8 mouse cellular contexts compared by ENCODE assay signal in the genomic region with DNA sequence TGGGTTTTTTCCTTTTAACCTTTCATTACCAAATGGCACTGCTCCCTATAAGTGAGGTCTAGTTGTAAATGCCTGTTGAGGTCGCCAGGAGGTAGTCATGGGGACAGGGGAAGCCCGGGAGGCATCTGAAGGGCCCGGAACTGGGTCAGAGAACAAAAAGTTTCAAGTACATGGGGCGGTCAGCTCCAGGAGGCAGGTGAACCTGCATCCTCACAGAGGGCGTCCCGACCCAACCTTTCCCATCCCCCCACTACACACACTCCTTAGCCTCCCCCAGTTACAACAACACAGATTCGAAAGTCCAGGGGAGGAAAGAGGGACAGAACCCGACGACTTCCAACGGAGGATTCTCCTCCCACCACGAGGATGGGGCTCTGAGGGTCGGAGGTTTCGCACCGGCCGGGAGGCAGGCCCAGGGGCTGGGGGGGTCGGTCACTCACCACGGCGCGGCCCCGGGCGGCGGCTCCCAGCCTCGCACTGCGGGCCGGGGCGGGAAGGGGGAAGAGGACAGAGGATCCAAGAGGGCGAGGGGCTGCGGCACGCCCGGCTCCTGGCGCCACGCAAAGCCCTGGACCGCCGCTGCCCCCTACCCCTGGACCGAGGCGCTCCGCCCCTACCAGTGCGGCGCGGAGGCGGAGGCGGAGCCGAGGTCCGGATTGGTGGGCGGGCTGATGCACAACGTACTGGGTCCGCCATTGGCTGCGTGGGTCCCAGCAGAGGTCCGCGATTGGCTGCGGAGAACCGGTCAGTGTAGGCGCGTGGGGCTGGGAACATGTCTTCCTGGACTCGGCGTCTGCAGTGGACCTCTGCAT. TPM values are rescaled to one million over a fixed set of nuclear protein-coding genes. Genes with fewer than 3 reads are reported as not detected.
DNase-seq lines count a peak whose midpoint lies in the region; ATAC-seq and TF ChIP-seq lines count a peak whose summit lies in the region.

No protein-coding gene starts in this region.

- peak; percentile 90 for ATAC-seq in CD4-positive, CD25-positive, alpha-beta regulatory T cell, adult 4 months
- peak; percentile 99 for ATAC-seq in heart, embryonic 14.5 days (ENCODE audit: insufficient number of reproducible peaks, insufficient read depth, low FRiP score, low read depth)
- peak; percentile 99 for ATAC-seq in liver, embryonic 11.5 days (replicated peaks; ENCODE audit: low FRiP score)

- no peaks in the 10 kb centered on the region for H3K9me3 ChIP-seq in heart, embryonic 14.5 days (ENCODE audit: control insufficient read depth, low read length)
- no peaks in the 10 kb centered on the region for H3K9me3 ChIP-seq in liver, embryonic 11.5 days (ENCODE audit: control insufficient read depth, low read length)

- TF ChIP-seq POLR2A in myocyte (IDR thresholded peaks at IDR 0.05; ENCODE audit: insufficient read length, low read depth): peak; percentile 81

- no peaks in the 10 kb centered on the region for H3K36me3 ChIP-seq in heart, embryonic 14.5 days (ENCODE audit: control insufficient read depth, insufficient read depth, low read length)
- H3K36me3 ChIP-seq in liver, embryonic 11.5 days (ENCODE audit: control insufficient read depth, insufficient read depth, low read length): no peaks in the 10 kb centered on the region; the same call in 1 of the 2 replicates
- H3K36me3 ChIP-seq in myocyte (ENCODE audit: control insufficient read depth, insufficient read depth): no peaks in the 10 kb centered on the region

- peak overlapping the region; percentile 43 for H3ac ChIP-seq in myocyte (ENCODE audit: control insufficient read depth, insufficient read length)

- H3K4me3 ChIP-seq in heart, embryonic 14.5 days (ENCODE audit: control insufficient read depth in 1 of 2, insufficient read depth in 1 of 2, low read depth in 1 of 2, low read length in 2 of 2): peak overlapping the region; percentile 92 to 97
- H3K4me3 ChIP-seq in liver, embryonic 11.5 days (ENCODE audit: low read depth, low read length): peak overlapping the region; percentile 77
- H3K4me3 ChIP-seq in myocyte: peak overlapping the region; percentile 53

- no peaks in the 10 kb centered on the region for H3K79me2 ChIP-seq in myocyte (ENCODE audit: control insufficient read depth, insufficient read depth)

- peak overlapping the region; percentile 95 for H3K9ac ChIP-seq in heart, embryonic 14.5 days (ENCODE audit: low read length)
- peak overlapping the region; percentile 86 for H3K9ac ChIP-seq in liver, embryonic 11.5 days (ENCODE audit: low read depth, low read length)

- no peaks in the 10 kb centered on the region for H3K27me3 ChIP-seq in heart, embryonic 14.5 days (ENCODE audit: control insufficient read depth, insufficient read depth, low read length)
- no peaks in the 10 kb centered on the region for H3K27me3 ChIP-seq in liver, embryonic 11.5 days (replicated peaks; ENCODE audit: control insufficient read depth, insufficient read depth, low read length)
- H3K27me3 ChIP-seq in myocyte (ENCODE audit: control insufficient read depth, insufficient read depth, insufficient read length): no peaks in the 10 kb centered on the region

- peak; percentile 81 for DNase-seq in c-Kit-positive CD71-negative TER-119-negative erythroid progenitor cells, embryonic 14.5 days (ENCODE audit: low read depth)
- DNase-seq in fibroblast of lung, adult 2 months (ENCODE audit: low read depth): peak; percentile 76
- DNase-seq in kidney, postnatal 10 days: peak; percentile 97
- peak; percentile 89 for DNase-seq in liver, embryonic 11.5 days (ENCODE audit: low spot score)
- DNase-seq in spleen, postnatal 4 days (ENCODE audit: low spot score in 2 of 2): peak; percentile 88 to 93

- peak overlapping the region; percentile 62 to 64 for H3K27ac ChIP-seq in heart, embryonic 14.5 days (replicated peaks in 1 of 2; ENCODE audit: control insufficient read depth in 1 of 2, insufficient read depth in 1 of 2, low read depth in 2 of 2, low read length in 2 of 2)
- 0 out of 2 replicates have a peak overlapping the region, but pooled peaks have one; percentile 41 for H3K27ac ChIP-seq in liver, embryonic 11.5 days (ENCODE audit: low read depth, low read length)

- peak overlapping the region; percentile 78 for H3K4me2 ChIP-seq in heart, embryonic 14.5 days (ENCODE audit: low read length)
- peak overlapping the region; percentile 89 for H3K4me2 ChIP-seq in liver, embryonic 11.5 days
- peak overlapping the region; percentile 99 for H3K4me2 ChIP-seq in myocyte (ENCODE audit: low read depth)

- peaks cover 2 to 5% of the 10 kb centered on the region in 2 experiments; a peak in 2 of 4 replicates for H3K4me1 ChIP-seq in heart, embryonic 14.5 days (ENCODE audit: control insufficient read depth in 2 of 2, insufficient read depth in 2 of 2, low read length in 2 of 2)
- no peaks in the 10 kb centered on the region; the same call in 1 of the 2 replicates for H3K4me1 ChIP-seq in liver, embryonic 11.5 days (replicated peaks; ENCODE audit: control insufficient read depth, insufficient read depth, low read length)

- under 1% methylated on average over 56 of the region's 56 CpGs for WGBS in heart, embryonic 14.5 days
- under 1% methylated on average over 55 of the region's 56 CpGs for WGBS in liver, embryonic 11.5 days

TF ChIP-seq in myocyte, 11 proteins besides CTCF, POLR2A, EP300 and RAD21:
- TF ChIP-seq MAX (IDR thresholded peaks at IDR 0.05; ENCODE audit: low read depth) (no peak), MYOD1 (IDR thresholded peaks at IDR 0.05; ENCODE audit: control insufficient read depth in 1 of 3, insufficient read length in 2 of 3, low read depth in 2 of 3) (no peak), REST (IDR thresholded peaks at IDR 0.05; ENCODE audit: insufficient read depth, insufficient read length) (no peak), TCF3 (IDR thresholded peaks at IDR 0.05; ENCODE audit: insufficient read length, low read depth) (no peak), MYOG (IDR thresholded peaks at IDR 0.05; ENCODE audit: control insufficient read depth in 1 of 3, insufficient read depth in 1 of 3, insufficient read length in 2 of 3, low read depth in 2 of 3) (peak in 1 of 3 experiments; percentile 4), CEBPB (IDR thresholded peaks at IDR 0.05; ENCODE audit: insufficient read depth, poor library complexity, severe bottlenecking) (no peak), E2F4 (IDR thresholded peaks at IDR 0.05; ENCODE audit: insufficient read depth) (no peak), USF1 (IDR thresholded peaks at IDR 0.05; ENCODE audit: low read depth) (no peak), POLR2AphosphoS2 (IDR thresholded peaks at IDR 0.05; ENCODE audit: insufficient read length, low read depth) (peak; percentile 72)

RNA-seq across cellular contexts. Expression of gene Homez, which starts 7.1 kb away (rescaled TPM):
- polyA plus RNA-seq in CD4-positive, CD25-positive, alpha-beta regulatory T cell, adult 4 months (2017; shearing (Covaris generic)): 1 to 10 TPM; 3.4 to 7.6 TPM
- 8.2 and 9.5 TPM in 2 replicates for polyA plus RNA-seq in heart, embryonic 14.5 days (2014; fragmentation: Nextera tagmentation; extraction: Ambion mirVana)
- polyA plus RNA-seq in liver, embryonic 11.5 days (2014; fragmentation: Nextera tagmentation; extraction: Ambion mirVana): 5.2 and 5.5 TPM in 2 replicates
- polyA plus RNA-seq in myocyte (2012; fragmentation: generic; extraction: Trizol): 2.5 TPM

RNA-seq across cellular contexts. Expression of gene Ppp1r3e, which starts 13.6 kb away (rescaled TPM):
- polyA plus RNA-seq in CD4-positive, CD25-positive, alpha-beta regulatory T cell, adult 4 months (2017; shearing (Covaris generic)): 1 to 10 TPM in 1 of 2 experiments, not detected in 1; 1.1 TPM
- 1.7 and 1.9 TPM in 2 replicates for polyA plus RNA-seq in heart, embryonic 14.5 days (2014; fragmentation: Nextera tagmentation; extraction: Ambion mirVana)
- 1.1 and 2.1 TPM in 2 replicates for polyA plus RNA-seq in liver, embryonic 11.5 days (2014; fragmentation: Nextera tagmentation; extraction: Ambion mirVana)
- 0.71 TPM for polyA plus RNA-seq in myocyte (2012; fragmentation: generic; extraction: Trizol)

RNA-seq across cellular contexts. Expression of gene Bcl2l2, which starts 19.5 kb away (rescaled TPM):
- 1 to 10 TPM; 1.3 to 2.7 TPM for polyA plus RNA-seq in CD4-positive, CD25-positive, alpha-beta regulatory T cell, adult 4 months (2017; shearing (Covaris generic))
- 3.0 and 4.3 TPM in 2 replicates for polyA plus RNA-seq in heart, embryonic 14.5 days (2014; fragmentation: Nextera tagmentation; extraction: Ambion mirVana)
- 2.0 and 2.1 TPM in 2 replicates for polyA plus RNA-seq in liver, embryonic 11.5 days (2014; fragmentation: Nextera tagmentation; extraction: Ambion mirVana)
- polyA plus RNA-seq in myocyte (2012; fragmentation: generic; extraction: Trizol): 20.5 TPM

RNA-seq across cellular contexts. Expression of gene Gm20521, which starts 19.5 kb away (rescaled TPM):
- polyA plus RNA-seq in CD4-positive, CD25-positive, alpha-beta regulatory T cell, adult 4 months (2017; shearing (Covaris generic)): not detected
- not detected in 2 replicates for polyA plus RNA-seq in heart, embryonic 14.5 days (2014; fragmentation: Nextera tagmentation; extraction: Ambion mirVana)
- 0.27 TPM in 1 of 2 replicates, not detected in the other for polyA plus RNA-seq in liver, embryonic 11.5 days (2014; fragmentation: Nextera tagmentation; extraction: Ambion mirVana)
- 0.47 TPM for polyA plus RNA-seq in myocyte (2012; fragmentation: generic; extraction: Trizol)

RNA-seq across cellular contexts. Expression of gene Pabpn1, which starts 28.6 kb away (rescaled TPM):
- polyA plus RNA-seq in CD4-positive, CD25-positive, alpha-beta regulatory T cell, adult 4 months (2017; shearing (Covaris generic)): 10 to 100 TPM; 19.6 to 33.9 TPM
- 80.6 and 83.8 TPM in 2 replicates for polyA plus RNA-seq in heart, embryonic 14.5 days (2014; fragmentation: Nextera tagmentation; extraction: Ambion mirVana)
- polyA plus RNA-seq in liver, embryonic 11.5 days (2014; fragmentation: Nextera tagmentation; extraction: Ambion mirVana): 117 and 132 TPM in 2 replicates
- polyA plus RNA-seq in myocyte (2012; fragmentation: generic; extraction: Trizol): 70.6 TPM

Comparison
In these comparisons a context has a peak if more than half of its experiments do, and no peak if none do; other contexts are left out.
1. Peak in every context shown above with its lines: DNase-seq, ATAC-seq, H3K4me3 ChIP-seq and H3K27ac ChIP-seq.